Mouse (Mus musculus) forebrain, embryonic 12.5 days (tissue): ENCODE measurements around the gene Gjb5. TPM values are rescaled to one million over a fixed set of nuclear protein-coding genes. Genes with fewer than 3 reads are reported as not detected.

ENCODE experiments used
- ATAC-seq: fragments of 200-750 bp; cut with Nextera tagmentation; 2 replicates; pipeline ENCODE4 v1.8.0; 2017; ENCODE audit warnings: moderate TSS enrichment; ENCODE audit not compliant: low FRiP score
- H3K27ac ChIP-seq: fragments of 300-500 bp; sonication (generic); 2 replicates; pipeline ENCODE4 v1.5.1; 2016; ENCODE audit warnings: mild to moderate bottlenecking
- H3K27me3 ChIP-seq: fragments of 300-500 bp; sonication (generic); 2 replicates; pipeline ENCODE4 v1.6.1; 2016; ENCODE audit warnings: mild to moderate bottlenecking
- H3K36me3 ChIP-seq: fragments of 300-500 bp; sonication (generic); replicated peaks from 2 replicates; pipeline ENCODE4 v1.6.1; 2016; ENCODE audit warnings: mild to moderate bottlenecking
- H3K4me1 ChIP-seq: fragments of 300-500 bp; sonication (generic); 2 replicates; pipeline ENCODE4 v1.6.1; 2016
- H3K4me2 ChIP-seq: fragments of 300-500 bp; sonication (generic); 2 replicates; pipeline ENCODE4 v1.6.1; 2016; ENCODE audit warnings: mild to moderate bottlenecking, moderate library complexity
- H3K4me3 ChIP-seq: fragments of 300-500 bp; sonication (generic); replicated peaks from 2 replicates; pipeline ENCODE4 v1.5.1; 2016; ENCODE audit warnings: mild to moderate bottlenecking
- H3K9ac ChIP-seq: fragments of 300-500 bp; sonication (generic); 2 replicates; pipeline ENCODE4 v1.6.1; 2016; ENCODE audit warnings: mild to moderate bottlenecking
- H3K9me3 ChIP-seq: fragments of 300-500 bp; sonication (generic); 2 replicates; pipeline ENCODE4 v1.6.1; 2016
- WGBS: fragments of 180-500 bp; shearing (Covaris S2); methylation state at CpG from one replicate; pipeline ENCODE4 v1.1.7; 2016; 5-methylcytosine and 5-hydroxymethylcytosine counted together
- polyA plus RNA-seq: library from polyadenylated mRNA; unstranded; fragments of >200 nt; fragmentation: Nextera tagmentation; extraction: Ambion mirVana; gene quantifications from 2 replicates; pipeline ENCODE4 v1.2.1, GENCODE M21; 2016

Gjb5 gene
- polyA plus RNA-seq, 1 experiment from 2014 or later, result not detected

GRCm38 (mm10) chr4:127368379-127368973 lies 10.5 kb upstream of the Gjb5 start:
- peak; percentile 41; the same call in 1 of the 2 replicates for ATAC-seq
- no peak overlapping the region for H3K9ac ChIP-seq
- 37% methylated on average over 13 of the region's 13 CpGs for WGBS
- H3K27me3 ChIP-seq, result peaks cover 3% of the 10 kb centered on the region; the same call in 1 of the 2 replicates
- no peak overlapping the region for H3K4me2 ChIP-seq
- no peaks in the 10 kb centered on the region for H3K36me3 ChIP-seq
- no peak overlapping the region for H3K4me3 ChIP-seq
- no peak overlapping the region for H3K27ac ChIP-seq
- H3K4me1 ChIP-seq, result peaks cover 12% of the 10 kb centered on the region
- no peaks in the 10 kb centered on the region for H3K9me3 ChIP-seq

- no peak overlapping the region for H3K4me3 ChIP-seq
- ATAC-seq, result no peak
- peaks cover 3% of the 10 kb centered on the region; the same call in 1 of the 2 replicates for H3K27me3 ChIP-seq
- H3K4me1 ChIP-seq, result peaks cover 12% of the 10 kb centered on the region
- H3K9me3 ChIP-seq, result no peaks in the 10 kb centered on the region
- H3K27ac ChIP-seq, result no peak overlapping the region
- no peaks in the 10 kb centered on the region for H3K36me3 ChIP-seq
- WGBS, result 17% methylated on average over 4 of the region's 4 CpGs
- H3K9ac ChIP-seq, result no peak overlapping the region
- H3K4me2 ChIP-seq, result no peak overlapping the region
These were observed 7.9 kb upstream of the Gjb5 start for GRCm38 (mm10) chr4:127365834-127366233.

- Histone ChIP-seq H3K27ac (no peak overlapping the region), H3K36me3 (no peaks in the 10 kb centered on the region), H3K4me1 (peaks cover 12% of the 10 kb centered on the region), H3K9me3 (no peaks in the 10 kb centered on the region), H3K4me2 (no peak overlapping the region), H3K27me3 (peaks cover 3% of the 10 kb centered on the region; the same call in 1 of the 2 replicates), H3K9ac (no peak overlapping the region), H3K4me3 (no peak overlapping the region)
- 0 out of 2 replicates have a peak, but pooled peaks have one; percentile 33 for ATAC-seq
- 31% methylated on average over 5 of the region's 5 CpGs for WGBS
These were observed 7.5 kb upstream of the Gjb5 start for GRCm38 (mm10) chr4:127365433-127365832.

GRCm38 (mm10) chr4:127364431-127364830 lies 6.5 kb upstream of the Gjb5 start:
- Histone ChIP-seq H3K9me3 (no peaks in the 10 kb centered on the region), H3K9ac (no peak overlapping the region), H3K27me3 (peaks cover 3% of the 10 kb centered on the region; the same call in 1 of the 2 replicates), H3K4me3 (no peak overlapping the region), H3K27ac (no peak overlapping the region), H3K36me3 (no peaks in the 10 kb centered on the region), H3K4me2 (no peak overlapping the region), H3K4me1 (peaks cover 12% of the 10 kb centered on the region)
- WGBS, result 60% methylated on average over 6 of the region's 6 CpGs
- ATAC-seq, result no peak

- H3K4me3 ChIP-seq, result no peak overlapping the region
- no peaks in the 10 kb centered on the region for H3K36me3 ChIP-seq
- H3K4me1 ChIP-seq, result peaks cover 12% of the 10 kb centered on the region
- no peak for ATAC-seq
- H3K4me2 ChIP-seq, result no peak overlapping the region
- WGBS, result 71% methylated on average over 4 of the region's 4 CpGs
- peaks cover 4% of the 10 kb centered on the region; the same call in 1 of the 2 replicates for H3K27me3 ChIP-seq
- no peaks in the 10 kb centered on the region for H3K9me3 ChIP-seq
- no peak overlapping the region for H3K9ac ChIP-seq
- H3K27ac ChIP-seq, result no peak overlapping the region
These were observed 5.3 kb upstream of the Gjb5 start for GRCm38 (mm10) chr4:127363331-127363730.

GRCm38 (mm10) chr4:127362520-127362919 lies 4.5 kb upstream of the Gjb5 start:
- WGBS, result 89% methylated on average over 3 of the region's 3 CpGs
- peaks cover 9% of the 10 kb centered on the region for H3K4me1 ChIP-seq
- no peaks in the 10 kb centered on the region for H3K9me3 ChIP-seq
- H3K27ac ChIP-seq, result no peak overlapping the region
- no peak for ATAC-seq
- peaks cover 7% of the 10 kb centered on the region; the same call in 1 of the 2 replicates for H3K27me3 ChIP-seq
- H3K4me2 ChIP-seq, result no peak overlapping the region
- H3K4me3 ChIP-seq, result no peak overlapping the region
- no peaks in the 10 kb centered on the region for H3K36me3 ChIP-seq
- no peak overlapping the region for H3K9ac ChIP-seq

- no peak overlapping the region for H3K27ac ChIP-seq
- no peaks in the 10 kb centered on the region for H3K36me3 ChIP-seq
- peaks cover 12% of the 10 kb centered on the region for H3K4me1 ChIP-seq
- no peaks in the 10 kb centered on the region for H3K9me3 ChIP-seq
- H3K4me2 ChIP-seq, result no peak overlapping the region
- H3K27me3 ChIP-seq, result peaks cover 19% of the 10 kb centered on the region; the same call in 1 of the 2 replicates
- WGBS, result 77% methylated on average over 15 of the region's 15 CpGs
- no peak overlapping the region for H3K4me3 ChIP-seq
- ATAC-seq, result no peak
- no peak overlapping the region for H3K9ac ChIP-seq
These were observed 3.2 kb downstream of the Gjb5 start for GRCm38 (mm10) chr4:127354506-127355485.

GRCm38 (mm10) chr4:127353951-127354438 lies 4.0 kb downstream of the Gjb5 start, which contains the start of gene Gjb4:
Gene Gjb4 (minus strand): TSS chr4:127354081.
- WGBS, result 38% methylated on average over 8 of the region's 8 CpGs
- Histone ChIP-seq H3K9ac (no peak within 1 kb of the TSS), H3K4me2 (no peak within 1 kb of the TSS), H3K36me3 (no peaks in the 10 kb centered on the region), H3K4me3 (no peak within 1 kb of the TSS), H3K4me1 (peaks cover 12% of the 10 kb centered on the region), H3K9me3 (no peaks in the 10 kb centered on the region), H3K27ac (no peak within 1 kb of the TSS), H3K27me3 (peaks cover 19% of the 10 kb centered on the region; the same call in 1 of the 2 replicates)
- ATAC-seq, result no peak

- Histone ChIP-seq H3K27me3 (peaks cover 12% of the 10 kb centered on the region; the same call in 1 of the 2 replicates), H3K36me3 (no peaks in the 10 kb centered on the region), H3K9ac (no peak overlapping the region), H3K9me3 (no peaks in the 10 kb centered on the region), H3K27ac (no peak overlapping the region), H3K4me2 (no peak overlapping the region), H3K4me3 (no peak overlapping the region), H3K4me1 (peaks cover 12% of the 10 kb centered on the region)
- whole genome bisulfite sequencing, result 29% methylated on average over 1 of the region's 1 CpGs
- ATAC-seq, result no peak
These were observed 5.4 kb downstream of the Gjb5 start for GRCm38 (mm10) chr4:127352594-127352993.

GRCm38 (mm10) chr4:127349560-127350300 lies 8.3 kb downstream of the Gjb5 start:
- Histone ChIP-seq H3K4me1 (peaks cover 10% of the 10 kb centered on the region), H3K36me3 (no peaks in the 10 kb centered on the region), H3K9me3 (no peaks in the 10 kb centered on the region), H3K27me3 (0 out of 2 replicates have a peak, but pooled peaks cover 4% of the 10 kb centered on the region), H3K27ac (no peak overlapping the region), H3K4me2 (no peak overlapping the region), H3K9ac (no peak overlapping the region), H3K4me3 (no peak overlapping the region)
- ATAC-seq, result no peak
- WGBS, result 70% methylated on average over 4 of the region's 4 CpGs

GRCm38 (mm10) chr4:127345000-127345399 lies 13.0 kb downstream of the Gjb5 start:
- 89% methylated on average over 5 of the region's 5 CpGs for WGBS
- ATAC-seq, result no peak
- H3K9me3 ChIP-seq, result no peaks in the 10 kb centered on the region

More at GRCm38 (mm10) chr4:127345000-127345399, 13.0 kb downstream of the Gjb5 start:
- no peaks in the 10 kb centered on the region for H3K4me1 ChIP-seq
- no peak overlapping the region for H3K4me3 ChIP-seq
- no peak overlapping the region for H3K9ac ChIP-seq
- H3K27ac ChIP-seq, result no peak overlapping the region
- no peaks in the 10 kb centered on the region for H3K27me3 ChIP-seq
- H3K4me2 ChIP-seq, result no peak overlapping the region
- H3K36me3 ChIP-seq, result no peaks in the 10 kb centered on the region
